Mouse (Mus musculus): Measurements from ENCODE around the gene Chrna1. TPM values are rescaled to one million over a fixed set of nuclear protein-coding genes. Genes with fewer than 3 reads are reported as not detected.

The Chrna1 gene
- 0.16 and 0.45 TPM in 2 replicates for polyA plus RNA-seq (2016; fragmentation: Nextera tagmentation; extraction: Ambion mirVana)

GRCm38 (mm10) chr2:73580166-73580565, at the start of gene Chrna1:
Chrna1 (minus strand) TSS chr2:73580338.
- Histone ChIP-seq H3K36me3 (no peaks in the 10 kb centered on the region), H3K27me3 (ENCODE audit: insufficient read depth, poor library complexity, severe bottlenecking) (no peaks in the 10 kb centered on the region), H3K27ac (no peak within 1 kb of the TSS), H3K4me1 (peaks cover 6% of the 10 kb centered on the region), H3K9me3 (no peaks in the 10 kb centered on the region), H3K4me3 (no peak within 1 kb of the TSS)
- no peak for DNase-seq (ENCODE audit: low spot score)
- WGBS: 91% methylated on average over 9 of the region's 9 CpGs

- H3K4me1 ChIP-seq: no peaks in the 10 kb centered on the region
- no peaks in the 10 kb centered on the region for H3K9me3 ChIP-seq
- peaks cover 32% of the 10 kb centered on the region for H3K36me3 ChIP-seq
- no peak overlapping the region for H3K4me3 ChIP-seq
- H3K27me3 ChIP-seq (ENCODE audit: insufficient read depth, poor library complexity, severe bottlenecking): no peaks in the 10 kb centered on the region
- peak; percentile 30 for DNase-seq (ENCODE audit: low spot score)
- H3K27ac ChIP-seq: no peak overlapping the region
- WGBS: 81% methylated on average over 4 of the region's 4 CpGs
These were observed 38.4 kb upstream of the Chrna1 start for GRCm38 (mm10) chr2:73618486-73619052.

- Histone ChIP-seq H3K4me3 (no peak overlapping the region), H3K27ac (no peak overlapping the region), H3K9me3 (no peaks in the 10 kb centered on the region), H3K36me3 (peaks cover 22% of the 10 kb centered on the region), H3K27me3 (ENCODE audit: insufficient read depth, poor library complexity, severe bottlenecking) (no peaks in the 10 kb centered on the region), H3K4me1 (no peaks in the 10 kb centered on the region)
- WGBS: 85% methylated on average over 17 of the region's 17 CpGs
- peak; percentile 31 for DNase-seq (ENCODE audit: low spot score)
These were observed 36.4 kb upstream of the Chrna1 start for GRCm38 (mm10) chr2:73616434-73617057.

GRCm38 (mm10) chr2:73615456-73615855, 35.3 kb upstream of the Chrna1 start:
- WGBS: 86% methylated on average over 5 of the region's 5 CpGs
- H3K4me3 ChIP-seq: no peak overlapping the region
- DNase-seq (ENCODE audit: low spot score): peak; percentile 39
- H3K27ac ChIP-seq: no peak overlapping the region
- no peaks in the 10 kb centered on the region for H3K9me3 ChIP-seq
- H3K4me1 ChIP-seq: no peaks in the 10 kb centered on the region
- no peaks in the 10 kb centered on the region for H3K27me3 ChIP-seq (ENCODE audit: insufficient read depth, poor library complexity, severe bottlenecking)
- peaks cover 16% of the 10 kb centered on the region for H3K36me3 ChIP-seq

GRCm38 (mm10) chr2:73614303-73614702, 34.2 kb upstream of the Chrna1 start:
- Histone ChIP-seq H3K4me1 (peaks cover 7% of the 10 kb centered on the region), H3K9me3 (no peaks in the 10 kb centered on the region), H3K4me3 (no peak overlapping the region), H3K27me3 (ENCODE audit: insufficient read depth, poor library complexity, severe bottlenecking) (no peaks in the 10 kb centered on the region), H3K27ac (no peak overlapping the region), H3K36me3 (peaks cover 16% of the 10 kb centered on the region)
- peak; percentile 30 for DNase-seq (ENCODE audit: low spot score)
- 93% methylated on average over 8 of the region's 8 CpGs for WGBS

GRCm38 (mm10) chr2:73612941-73613340, 32.8 kb upstream of the Chrna1 start:
- peaks cover 12% of the 10 kb centered on the region for H3K4me1 ChIP-seq
- H3K27me3 ChIP-seq (ENCODE audit: insufficient read depth, poor library complexity, severe bottlenecking): no peaks in the 10 kb centered on the region
- H3K36me3 ChIP-seq: peaks cover 16% of the 10 kb centered on the region
- no peaks in the 10 kb centered on the region for H3K9me3 ChIP-seq
- no peak overlapping the region for H3K4me3 ChIP-seq
- no peak overlapping the region for H3K27ac ChIP-seq
- DNase-seq (ENCODE audit: low spot score): peak; percentile 19
- 89% methylated on average over 7 of the region's 7 CpGs for whole genome bisulfite sequencing

GRCm38 (mm10) chr2:73612367-73612914, 32.3 kb upstream of the Chrna1 start:
- Histone ChIP-seq H3K36me3 (peaks cover 16% of the 10 kb centered on the region), H3K4me3 (no peak overlapping the region), H3K9me3 (no peaks in the 10 kb centered on the region), H3K4me1 (peaks cover 17% of the 10 kb centered on the region), H3K27ac (no peak overlapping the region), H3K27me3 (ENCODE audit: insufficient read depth, poor library complexity, severe bottlenecking) (no peaks in the 10 kb centered on the region)
- 93% methylated on average over 6 of the region's 6 CpGs for WGBS
- peak; percentile 42 for DNase-seq (ENCODE audit: low spot score)

- Histone ChIP-seq H3K27ac (no peak overlapping the region), H3K36me3 (peaks cover 16% of the 10 kb centered on the region)
- peak; percentile 58 for DNase-seq (ENCODE audit: low spot score)
These were observed 31.7 kb upstream of the Chrna1 start for GRCm38 (mm10) chr2:73611798-73612197.

GRCm38 (mm10) chr2:73609724-73610210, 29.6 kb upstream of the Chrna1 start:
- H3K4me1 ChIP-seq: peaks cover 35% of the 10 kb centered on the region
- no peak overlapping the region for H3K4me3 ChIP-seq
- H3K27ac ChIP-seq: no peak overlapping the region
- no peaks in the 10 kb centered on the region for H3K9me3 ChIP-seq
- DNase-seq (ENCODE audit: low spot score): peak; percentile 75
- H3K36me3 ChIP-seq: peaks cover 16% of the 10 kb centered on the region
- 59% methylated on average over 3 of the region's 3 CpGs for WGBS
- H3K27me3 ChIP-seq (ENCODE audit: insufficient read depth, poor library complexity, severe bottlenecking): no peaks in the 10 kb centered on the region

More at GRCm38 (mm10) chr2:73611798-73612197, 31.7 kb upstream of the Chrna1 start:
- WGBS: 81% methylated on average over 6 of the region's 6 CpGs
- Histone ChIP-seq H3K27me3 (ENCODE audit: insufficient read depth, poor library complexity, severe bottlenecking) (no peaks in the 10 kb centered on the region), H3K4me1 (peaks cover 23% of the 10 kb centered on the region), H3K9me3 (no peaks in the 10 kb centered on the region), H3K4me3 (no peak overlapping the region)

- H3K9me3 ChIP-seq: no peaks in the 10 kb centered on the region
- H3K4me1 ChIP-seq: peaks cover 35% of the 10 kb centered on the region
- no peaks in the 10 kb centered on the region for H3K27me3 ChIP-seq (ENCODE audit: insufficient read depth, poor library complexity, severe bottlenecking)
- H3K36me3 ChIP-seq: peaks cover 11% of the 10 kb centered on the region
- peak; percentile 54 for DNase-seq (ENCODE audit: low spot score)
- WGBS: 79% methylated on average over 5 of the region's 5 CpGs
- no peak overlapping the region for H3K4me3 ChIP-seq
- H3K27ac ChIP-seq: no peak overlapping the region
These were observed 29.1 kb upstream of the Chrna1 start for GRCm38 (mm10) chr2:73609067-73609723.

- WGBS: 75% methylated on average over 6 of the region's 6 CpGs
- H3K4me1 ChIP-seq: peaks cover 35% of the 10 kb centered on the region
- H3K36me3 ChIP-seq: peaks cover 10% of the 10 kb centered on the region
- no peaks in the 10 kb centered on the region for H3K9me3 ChIP-seq
- H3K4me3 ChIP-seq: no peak overlapping the region
- H3K27me3 ChIP-seq (ENCODE audit: insufficient read depth, poor library complexity, severe bottlenecking): no peaks in the 10 kb centered on the region
- H3K27ac ChIP-seq: no peak overlapping the region
- DNase-seq (ENCODE audit: low spot score): no peak
These were observed 28.3 kb upstream of the Chrna1 start for GRCm38 (mm10) chr2:73608391-73608790.

- H3K4me3 ChIP-seq: 0 out of 2 replicates have a peak overlapping the region, but pooled peaks have one; percentile 8
- WGBS: 24% methylated on average over 4 of the region's 4 CpGs
These were observed 27.5 kb upstream of the Chrna1 start for GRCm38 (mm10) chr2:73607609-73608008.

GRCm38 (mm10) chr2:73607146-73607545, 27.0 kb upstream of the Chrna1 start:
- Histone ChIP-seq H3K4me1 (peaks cover 35% of the 10 kb centered on the region), H3K27ac (peak overlapping the region; percentile 56; the same call in 1 of the 2 replicates), H3K9me3 (no peaks in the 10 kb centered on the region), H3K36me3 (0 out of 2 replicates have a peak, but pooled peaks cover 3% of the 10 kb centered on the region), H3K4me3 (no peak overlapping the region), H3K27me3 (ENCODE audit: insufficient read depth, poor library complexity, severe bottlenecking) (no peaks in the 10 kb centered on the region)
- DNase-seq (ENCODE audit: low spot score): no peak
- 55% methylated on average over 2 of the region's 2 CpGs for WGBS

More at GRCm38 (mm10) chr2:73607609-73608008, 27.5 kb upstream of the Chrna1 start:
- H3K4me1 ChIP-seq: peaks cover 35% of the 10 kb centered on the region
- peak overlapping the region; percentile 56; the same call in 1 of the 2 replicates for H3K27ac ChIP-seq
- peaks cover 6% of the 10 kb centered on the region; the same call in 1 of the 2 replicates for H3K36me3 ChIP-seq
- no peaks in the 10 kb centered on the region for H3K9me3 ChIP-seq
- DNase-seq (ENCODE audit: low spot score): no peak
- H3K27me3 ChIP-seq (ENCODE audit: insufficient read depth, poor library complexity, severe bottlenecking): no peaks in the 10 kb centered on the region
